Mouse (Mus musculus) liver, embryonic 12.5 days (tissue): ENCODE results near the gene Gm17359. TPM values are rescaled to one million over a fixed set of nuclear protein-coding genes. Genes with fewer than 3 reads are reported as not detected.
"Not testable (repeated sequence)": the region's sequence is repeated elsewhere in the genome, so short reads cannot be mapped to it uniquely, and the experiment has no call there.

Experiments
- ATAC-seq: fragments of 200-750 bp; cut with Nextera tagmentation; 2 replicates; pipeline ENCODE4 v1.8.0; 2017; ENCODE audit warnings: moderate number of reproducible peaks, mild to moderate bottlenecking, moderate library complexity
- H3K27ac ChIP-seq: fragments of 300-500 bp; sonication (generic); 2 replicates; pipeline ENCODE4 v1.5.1; 2016; ENCODE audit warnings: mild to moderate bottlenecking
- H3K27me3 ChIP-seq: fragments of 300-500 bp; sonication (generic); replicated peaks from 2 replicates; pipeline ENCODE4 v1.6.1; 2016; ENCODE audit warnings: mild to moderate bottlenecking, moderate library complexity
- H3K36me3 ChIP-seq: fragments of 300-500 bp; sonication (generic); 2 replicates; pipeline ENCODE4 v1.6.1; 2016; ENCODE audit warnings: mild to moderate bottlenecking, moderate library complexity
- H3K4me1 ChIP-seq: fragments of 300-500 bp; sonication (generic); 2 replicates; pipeline ENCODE4 v1.6.1; 2016
- H3K4me2 ChIP-seq: fragments of 300-500 bp; sonication (generic); 2 replicates; pipeline ENCODE4 v1.6.1; 2016; ENCODE audit warnings: mild to moderate bottlenecking, moderate library complexity
- H3K4me3 ChIP-seq: fragments of 300-500 bp; sonication (generic); 2 replicates; pipeline ENCODE4 v1.5.1; 2016; ENCODE audit warnings: mild to moderate bottlenecking, moderate library complexity
- H3K9ac ChIP-seq: fragments of 300-500 bp; sonication (generic); 2 replicates; pipeline ENCODE4 v1.6.1; 2016; ENCODE audit warnings: mild to moderate bottlenecking, moderate library complexity
- H3K9me3 ChIP-seq: fragments of 300-500 bp; sonication (generic); replicated peaks from 2 replicates; pipeline ENCODE4 v1.6.1; 2016; ENCODE audit warnings: mild to moderate bottlenecking, moderate library complexity
- WGBS: fragments of 180-500 bp; shearing (Covaris S2); methylation state at CpG from one replicate; pipeline ENCODE4 v1.1.7; 2016; ENCODE audit not compliant: insufficient replicate concordance; 5-methylcytosine and 5-hydroxymethylcytosine counted together
- polyA plus RNA-seq: library from polyadenylated mRNA; unstranded; fragments of >200 nt; fragmentation: Nextera tagmentation; extraction: Ambion mirVana; gene quantifications from 2 replicates; pipeline ENCODE4 v1.2.1, GENCODE M21; 2016

Gm17359 gene
- polyA plus RNA-seq, 1 experiment from 2014 or later, result not detected

- 67% methylated on average over 9 of the region's 9 CpGs for WGBS
- no peaks in the 10 kb centered on the region for H3K4me1 ChIP-seq
Measured at GRCm38 (mm10) chr3:79434436-79434835, 98.0 kb downstream of the Gm17359 start.

GRCm38 (mm10) chr3:79434985-79435384 is 98.5 kb downstream of the Gm17359 start:
- no peak for ATAC-seq
- no peak overlapping the region for H3K9ac ChIP-seq
- no peak overlapping the region for H3K4me3 ChIP-seq
- H3K36me3 ChIP-seq, result no peaks in the 10 kb centered on the region
- no peaks in the 10 kb centered on the region for H3K9me3 ChIP-seq
- no peak overlapping the region for H3K27ac ChIP-seq
- H3K27me3 ChIP-seq, result no peaks in the 10 kb centered on the region
- H3K4me2 ChIP-seq, result no peak overlapping the region
- WGBS, result 53% methylated on average over 5 of the region's 5 CpGs
- no peaks in the 10 kb centered on the region for H3K4me1 ChIP-seq

More at GRCm38 (mm10) chr3:79434436-79434835, 98.0 kb downstream of the Gm17359 start:
- no peak for ATAC-seq
- Histone ChIP-seq H3K4me3 (no peak overlapping the region), H3K4me2 (no peak overlapping the region), H3K36me3 (no peaks in the 10 kb centered on the region), H3K27me3 (no peaks in the 10 kb centered on the region), H3K27ac (no peak overlapping the region), H3K9me3 (no peaks in the 10 kb centered on the region), H3K9ac (no peak overlapping the region)

GRCm38 (mm10) chr3:79436186-79436585 is 99.7 kb downstream of the Gm17359 start:
- no peak for ATAC-seq
- WGBS, result 77% methylated on average over 7 of the region's 7 CpGs
- H3K4me2 ChIP-seq, result no peak overlapping the region

GRCm38 (mm10) chr3:79438276-79438675 is 101.8 kb downstream of the Gm17359 start:
- no peak for ATAC-seq
- H3K4me2 ChIP-seq, result no peak overlapping the region
- WGBS, result 84% methylated on average over 3 of the region's 3 CpGs

More at GRCm38 (mm10) chr3:79436186-79436585, 99.7 kb downstream of the Gm17359 start:
- Histone ChIP-seq H3K27me3 (no peaks in the 10 kb centered on the region), H3K36me3 (no peaks in the 10 kb centered on the region), H3K27ac (no peak overlapping the region), H3K9me3 (no peaks in the 10 kb centered on the region), H3K4me3 (no peak overlapping the region), H3K4me1 (no peaks in the 10 kb centered on the region), H3K9ac (no peak overlapping the region)

GRCm38 (mm10) chr3:79440976-79441491 is 104.6 kb downstream of the Gm17359 start:
- Histone ChIP-seq H3K9me3 (0 out of 2 replicates have a peak, but pooled peaks cover 4% of the 10 kb centered on the region), H3K4me1 (no peaks in the 10 kb centered on the region), H3K9ac (no peak overlapping the region), H3K4me2 (no peak overlapping the region), H3K4me3 (no peak overlapping the region), H3K27ac (no peak overlapping the region), H3K36me3 (no peaks in the 10 kb centered on the region), H3K27me3 (no peaks in the 10 kb centered on the region)
- 73% methylated on average over 12 of the region's 12 CpGs for WGBS
- no peak for ATAC-seq

More at GRCm38 (mm10) chr3:79438276-79438675, 101.8 kb downstream of the Gm17359 start:
- Histone ChIP-seq H3K4me1 (no peaks in the 10 kb centered on the region), H3K4me3 (no peak overlapping the region), H3K27me3 (no peaks in the 10 kb centered on the region), H3K9ac (no peak overlapping the region), H3K9me3 (no peaks in the 10 kb centered on the region), H3K27ac (no peak overlapping the region), H3K36me3 (no peaks in the 10 kb centered on the region)

GRCm38 (mm10) chr3:79443850-79444249 is 107.4 kb downstream of the Gm17359 start:
- H3K9me3 ChIP-seq, result 0 out of 2 replicates have a peak, but pooled peaks cover 4% of the 10 kb centered on the region
- no peak for ATAC-seq
- H3K27ac ChIP-seq, result no peak overlapping the region
- H3K9ac ChIP-seq, result no peak overlapping the region
- no peaks in the 10 kb centered on the region for H3K27me3 ChIP-seq
- no peaks in the 10 kb centered on the region for H3K36me3 ChIP-seq
- H3K4me3 ChIP-seq, result no peak overlapping the region
- WGBS, result 47% methylated on average over 4 of the region's 4 CpGs
- no peak overlapping the region for H3K4me2 ChIP-seq
- H3K4me1 ChIP-seq, result no peaks in the 10 kb centered on the region

GRCm38 (mm10) chr3:79445041-79445440 is 108.6 kb downstream of the Gm17359 start:
- WGBS, result 65% methylated on average over 8 of the region's 8 CpGs

GRCm38 (mm10) chr3:79446124-79446523 is 109.7 kb downstream of the Gm17359 start:
- H3K27ac ChIP-seq, result no peak overlapping the region
- ATAC-seq, result no peak
- 0 out of 2 replicates have a peak, but pooled peaks cover 4% of the 10 kb centered on the region for H3K9me3 ChIP-seq
- H3K36me3 ChIP-seq, result no peaks in the 10 kb centered on the region
- H3K4me1 ChIP-seq, result no peaks in the 10 kb centered on the region
- H3K4me2 ChIP-seq, result no peak overlapping the region
- no peak overlapping the region for H3K4me3 ChIP-seq
- WGBS, result 84% methylated on average over 4 of the region's 4 CpGs
- no peak overlapping the region for H3K9ac ChIP-seq
- no peaks in the 10 kb centered on the region for H3K27me3 ChIP-seq

More at GRCm38 (mm10) chr3:79445041-79445440, 108.6 kb downstream of the Gm17359 start:
- Histone ChIP-seq H3K4me3 (no peak overlapping the region), H3K4me1 (no peaks in the 10 kb centered on the region), H3K9ac (no peak overlapping the region), H3K27ac (no peak overlapping the region), H3K4me2 (no peak overlapping the region), H3K27me3 (no peaks in the 10 kb centered on the region), H3K9me3 (0 out of 2 replicates have a peak, but pooled peaks cover 4% of the 10 kb centered on the region), H3K36me3 (no peaks in the 10 kb centered on the region)
- ATAC-seq, result no peak

- not testable (repeated sequence) for H3K4me3 ChIP-seq, H3K9me3 ChIP-seq, H3K4me1 ChIP-seq, H3K4me2 ChIP-seq, H3K27ac ChIP-seq, H3K36me3 ChIP-seq, ATAC-seq, H3K9ac ChIP-seq, H3K27me3 ChIP-seq
- 69% methylated on average over 3 of the region's 3 CpGs for WGBS
Measured at GRCm38 (mm10) chr3:79446648-79447047, 110.2 kb downstream of the Gm17359 start.

GRCm38 (mm10) chr3:79448421-79448820 is 112.0 kb downstream of the Gm17359 start:
- 83% methylated on average over 5 of the region's 5 CpGs for WGBS
- H3K4me1 ChIP-seq, result no peaks in the 10 kb centered on the region
- no peak overlapping the region for H3K27ac ChIP-seq
- no peaks in the 10 kb centered on the region for H3K27me3 ChIP-seq
- no peak overlapping the region for H3K4me2 ChIP-seq
- H3K9ac ChIP-seq, result no peak overlapping the region
- no peak overlapping the region for H3K4me3 ChIP-seq
- H3K9me3 ChIP-seq, result 0 out of 2 replicates have a peak, but pooled peaks cover 3% of the 10 kb centered on the region
- no peak for ATAC-seq
- H3K36me3 ChIP-seq, result no peaks in the 10 kb centered on the region

- ATAC-seq, result no peak
- H3K27me3 ChIP-seq, result no peaks in the 10 kb centered on the region
- H3K4me2 ChIP-seq, result no peak overlapping the region
- no peak overlapping the region for H3K27ac ChIP-seq
- no peaks in the 10 kb centered on the region for H3K4me1 ChIP-seq
- no peak overlapping the region for H3K9ac ChIP-seq
- 78% methylated on average over 7 of the region's 7 CpGs for WGBS
- peaks cover under 1% of the 10 kb centered on the region; the same call in 1 of the 2 replicates for H3K36me3 ChIP-seq
- no peaks in the 10 kb centered on the region for H3K9me3 ChIP-seq
- no peak overlapping the region for H3K4me3 ChIP-seq
Measured at GRCm38 (mm10) chr3:79449361-79449760, 112.9 kb downstream of the Gm17359 start.

- H3K36me3 ChIP-seq, result peaks cover 21% of the 10 kb centered on the region
- no peak overlapping the region for H3K4me3 ChIP-seq
- no peak for ATAC-seq
- no peak overlapping the region for H3K27ac ChIP-seq
- H3K27me3 ChIP-seq, result no peaks in the 10 kb centered on the region
- no peak overlapping the region for H3K9ac ChIP-seq
- WGBS, result 86% methylated on average over 14 of the region's 14 CpGs
- H3K4me1 ChIP-seq, result no peaks in the 10 kb centered on the region
- no peak overlapping the region for H3K4me2 ChIP-seq
- no peaks in the 10 kb centered on the region for H3K9me3 ChIP-seq
Measured at GRCm38 (mm10) chr3:79452696-79453263, 116.3 kb downstream of the Gm17359 start.
